Mouse (Mus musculus): ENCODE measurements around the gene S100a16.

GRCm38 (mm10) chr3:90576351-90577001 is 39.4 kb downstream of the S100a16 start:
- no peak for TF ChIP-seq CTCF (conservative IDR thresholded peaks at IDR 0.05; ENCODE audit: insufficient read depth, insufficient read length, low read depth, low read length)
- no peak for TF ChIP-seq POLR2A (IDR thresholded peaks at IDR 0.05; ENCODE audit: low read depth, low read length)

All from kidney, adult 2 months (tissue).